Mouse (Mus musculus) NIH3T3 (cell line): ENCODE results near the gene Naif1.

Experiments used
- DNase-seq: peaks from one replicate; pipeline ENCODE4 v3.0.0-alpha.2; 2012; ENCODE audit warnings: low read depth

Naif1 gene

DNA sequence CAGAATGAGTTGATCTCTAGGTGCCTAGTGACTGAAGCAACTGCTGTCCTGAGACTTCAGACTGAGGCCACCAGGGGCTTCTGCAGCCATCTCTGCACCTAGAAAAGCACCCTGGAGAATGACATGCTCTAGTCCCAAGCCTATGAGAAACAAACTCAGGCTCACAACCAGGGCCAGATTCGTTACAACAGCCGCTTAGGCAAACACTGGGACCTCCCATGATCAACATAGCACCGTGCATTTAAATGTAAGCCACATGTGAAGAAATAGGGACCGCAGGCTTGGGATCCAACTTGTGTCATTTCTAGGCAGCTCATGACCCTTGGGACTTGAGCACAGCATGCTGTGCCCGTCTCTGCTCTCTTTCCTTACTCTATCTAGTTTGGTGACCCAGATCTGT is 22.5 kb upstream of the Naif1 start:
- no peak for DNase-seq

DNA sequence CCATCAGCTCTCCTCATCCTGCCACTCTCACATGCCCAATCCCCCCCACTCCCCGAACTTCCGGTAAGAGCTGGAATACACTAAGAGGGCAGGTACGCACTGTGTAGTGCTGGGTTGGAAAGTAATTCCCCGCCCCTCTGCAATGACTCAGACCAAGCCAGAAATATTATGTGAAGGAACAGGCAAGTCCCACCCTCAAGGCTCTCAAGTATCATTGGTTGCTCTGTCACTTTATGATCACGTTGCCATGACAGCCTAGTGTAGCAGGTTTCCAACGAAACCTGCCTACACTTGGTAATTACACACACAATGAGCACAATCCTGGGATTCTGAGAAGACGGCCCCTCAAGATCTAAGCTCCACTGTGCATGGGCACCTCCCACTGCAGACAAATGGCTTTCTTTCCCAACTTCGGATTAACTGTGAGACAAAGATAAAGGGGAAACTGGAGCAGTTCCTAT is 22.0 kb upstream of the Naif1 start:
- peak; percentile 44 for DNase-seq

DNA sequence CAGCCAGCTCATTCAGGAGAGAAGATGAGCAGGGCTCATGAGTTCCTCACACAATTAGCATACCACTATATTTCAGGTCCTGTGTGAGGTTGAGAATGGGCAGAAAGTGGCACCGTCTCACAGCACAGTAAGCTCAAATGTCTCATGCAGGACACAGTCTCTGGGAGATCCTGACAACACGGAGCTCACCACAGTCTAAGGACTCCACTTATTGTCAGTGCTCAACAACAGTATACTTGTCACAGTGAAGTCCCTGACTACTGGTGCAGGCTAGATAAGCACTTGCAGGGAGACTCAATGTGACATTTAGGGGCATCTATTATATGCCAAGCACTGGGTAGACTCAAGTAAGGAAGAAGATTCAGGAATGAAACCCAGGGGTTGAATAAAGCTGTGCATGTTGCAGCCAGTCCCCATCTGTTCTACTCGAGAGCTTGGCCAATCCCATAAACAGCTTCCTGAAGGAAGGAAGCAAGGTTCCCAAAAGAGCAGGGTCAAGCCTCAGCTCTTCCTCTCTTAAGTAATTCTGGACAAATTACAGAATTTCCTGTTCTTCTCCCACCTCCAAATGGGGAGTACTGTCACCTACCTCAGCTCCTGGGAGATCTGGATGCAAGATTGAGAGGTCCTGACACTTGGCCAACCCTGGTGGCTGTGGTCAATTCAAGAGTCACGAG is 20.9 kb upstream of the Naif1 start:
- no peak for DNase-seq

DNA sequence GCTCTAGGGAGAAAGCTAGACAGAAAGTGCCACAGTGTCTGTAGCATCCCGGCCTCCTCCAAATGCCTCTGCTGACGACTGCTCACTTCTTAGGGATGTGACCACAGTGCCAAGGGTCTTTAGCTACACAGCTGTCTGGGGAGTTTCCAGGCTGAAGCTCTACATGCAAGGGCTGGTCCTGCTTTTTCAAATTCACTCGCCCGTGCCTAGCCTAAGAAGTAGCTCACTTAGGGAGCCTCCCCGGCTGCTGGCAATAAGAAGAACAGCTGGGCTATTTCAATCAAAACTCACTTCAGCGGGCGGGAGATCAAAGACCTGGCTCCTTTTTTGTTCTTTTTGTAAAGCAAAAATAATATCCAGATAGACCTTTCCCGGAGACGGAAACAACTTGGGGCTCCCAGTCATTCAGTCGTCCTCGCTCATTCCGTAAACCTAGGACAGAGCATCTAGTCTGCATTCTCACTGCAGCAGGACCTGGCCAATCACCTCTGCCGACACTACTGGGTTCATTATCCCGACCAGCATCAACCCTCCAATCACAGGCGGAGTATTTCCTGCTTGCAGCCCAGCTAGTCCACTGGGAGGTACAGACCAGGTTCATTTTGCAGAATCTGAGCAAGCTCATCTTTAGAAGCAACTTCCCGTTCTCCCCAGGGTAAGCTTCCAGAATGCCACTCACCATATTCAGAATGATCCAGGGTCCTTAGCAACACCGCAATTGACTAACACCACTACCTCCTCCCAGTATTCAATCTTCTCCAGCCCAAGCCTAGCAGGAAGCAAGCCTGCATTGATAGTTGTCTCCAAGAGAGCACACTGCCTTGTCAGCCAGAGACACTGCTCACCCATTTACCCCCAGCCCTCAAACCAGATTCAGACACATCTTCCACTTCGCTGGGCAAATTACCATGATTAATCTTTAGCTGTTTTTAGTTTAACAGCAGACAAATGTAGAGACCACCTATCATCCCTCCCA is 19.3 kb upstream of the Naif1 start:
- no peak for DNase-seq

DNA sequence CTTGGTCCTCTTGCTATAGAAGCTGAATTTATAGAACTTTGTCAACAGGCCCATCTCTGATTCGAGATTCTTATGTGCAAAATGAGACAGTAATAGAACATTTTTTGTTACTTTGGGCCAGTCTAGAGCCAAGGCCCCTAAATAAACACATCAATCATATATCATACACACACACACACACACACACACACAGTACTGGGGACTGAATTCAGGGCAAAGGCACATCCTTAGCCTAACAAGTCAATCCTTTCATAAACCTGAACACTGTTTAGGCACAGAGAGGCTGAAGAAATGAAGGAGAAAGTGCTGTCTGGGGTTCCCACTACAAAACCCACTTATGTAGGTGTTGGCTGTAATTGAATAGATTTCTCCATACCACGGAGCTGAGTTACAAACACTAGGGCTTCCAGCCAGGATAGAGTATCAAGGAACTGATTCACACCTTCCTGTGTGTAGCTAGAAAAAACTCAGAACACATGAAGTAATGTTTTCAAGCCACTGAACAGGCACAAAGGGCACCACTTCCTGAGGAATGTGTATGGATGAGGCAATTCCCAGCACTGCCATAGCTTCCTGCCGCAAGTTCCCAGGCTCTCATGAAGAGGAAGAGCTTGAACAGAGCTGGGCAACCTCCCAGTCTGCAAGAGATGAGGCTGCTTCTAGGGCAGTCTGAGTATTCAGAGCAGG is 13.4 kb upstream of the Naif1 start:
- peak; percentile 72 for DNase-seq

DNA sequence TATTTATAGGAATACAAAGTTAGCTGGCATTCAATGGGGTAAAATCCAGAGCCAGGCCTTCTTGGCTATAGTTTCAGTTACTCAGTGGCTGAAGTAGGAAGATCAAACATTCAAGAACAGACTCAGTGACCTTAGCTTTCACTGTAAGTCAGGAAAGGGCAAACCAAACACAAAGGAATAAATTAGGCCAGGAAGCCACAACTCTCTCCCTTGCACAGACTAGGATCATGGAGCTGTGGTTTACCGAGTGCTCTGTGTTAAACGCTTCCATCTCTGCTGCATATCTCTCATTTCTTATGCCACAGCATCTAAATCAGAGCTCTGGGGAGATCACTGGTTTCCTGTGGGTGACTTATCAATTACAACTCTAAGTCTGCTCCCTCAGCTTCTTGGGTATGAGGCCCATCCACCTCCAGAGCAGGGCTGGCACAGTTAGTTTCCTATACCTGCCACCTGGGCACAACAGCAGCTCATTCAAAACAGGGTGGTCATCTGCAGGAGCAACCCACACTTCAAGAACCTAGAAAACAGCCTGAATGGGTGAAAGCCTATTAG is 12.6 kb upstream of the Naif1 start:
- DNase-seq, result no peak

DNA sequence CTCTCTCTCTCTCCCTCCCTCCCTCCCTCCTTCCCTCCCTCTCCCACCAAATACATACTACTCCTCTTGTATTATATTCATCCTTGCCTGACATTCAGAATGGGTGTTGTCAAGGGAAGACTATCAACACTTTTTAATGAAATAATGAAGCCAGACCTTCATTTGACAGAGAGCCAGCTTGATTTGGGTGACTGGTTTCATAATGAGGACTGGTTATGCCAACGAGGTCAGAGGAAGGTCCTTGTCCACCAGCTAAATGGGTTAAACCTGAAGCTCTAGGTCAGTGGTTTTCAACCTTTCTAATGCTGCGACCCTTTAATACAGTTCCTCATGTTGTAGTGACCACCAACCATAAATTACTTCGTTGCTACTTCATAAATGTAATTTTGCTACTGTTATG is 11.5 kb upstream of the Naif1 start:
- no peak for DNase-seq

DNA sequence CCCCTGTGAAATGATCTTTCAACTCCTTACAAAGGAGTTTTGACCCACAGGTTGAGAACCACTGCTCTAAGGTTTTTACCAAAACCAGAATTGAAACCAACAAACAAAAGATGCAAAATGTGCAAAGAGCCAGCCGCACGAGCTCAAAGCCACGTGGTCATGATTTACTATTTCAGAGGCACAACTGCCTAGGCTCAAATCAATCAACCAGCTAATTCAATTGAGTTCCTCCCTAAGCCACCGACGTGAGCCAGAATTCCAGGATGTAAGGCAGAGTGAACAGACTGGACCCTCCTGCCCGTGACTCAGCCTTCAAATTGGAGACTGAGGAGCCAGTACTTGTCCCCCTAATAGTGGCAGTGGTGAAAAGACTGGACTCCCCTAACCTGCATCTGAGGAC is 11.1 kb upstream of the Naif1 start:
- DNase-seq, result no peak

DNA sequence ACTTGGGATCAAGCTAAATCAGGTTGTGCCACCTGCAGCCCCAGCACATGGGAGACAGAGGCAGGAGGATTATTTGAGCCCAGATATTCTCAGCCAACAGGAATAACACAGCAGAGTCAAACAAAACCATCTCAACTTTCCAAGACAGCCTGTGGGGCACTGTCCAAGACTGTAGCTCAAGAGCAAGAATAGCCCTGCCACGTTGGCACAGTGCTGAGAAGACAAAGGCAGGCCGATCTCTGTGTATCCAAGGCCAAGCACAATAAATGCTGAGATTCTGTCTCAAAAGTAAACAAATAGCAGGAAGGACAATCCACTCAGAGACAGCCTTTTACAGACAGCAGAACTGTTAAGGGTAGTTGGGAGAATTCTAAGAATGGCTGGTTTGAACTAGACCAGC is 10.1 kb upstream of the Naif1 start:
- DNase-seq, result no peak

DNA sequence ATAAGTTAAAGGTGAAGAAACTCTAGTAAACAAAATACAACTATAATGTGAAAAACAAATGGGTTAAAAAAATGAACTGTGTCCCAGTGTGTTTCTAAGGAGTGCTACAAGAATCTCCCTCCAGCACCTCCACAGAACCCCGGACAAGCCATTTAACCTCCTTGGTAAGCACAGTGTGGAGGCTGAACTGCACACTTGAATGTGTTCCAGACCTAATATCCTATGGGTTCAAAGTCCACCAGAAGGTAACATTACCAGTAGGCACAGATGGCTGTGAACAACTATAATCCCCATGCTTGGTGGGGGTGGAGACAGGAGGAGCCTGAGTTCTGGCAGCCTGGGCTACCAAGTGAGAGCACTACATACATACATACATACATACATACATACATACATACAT is 9.6 kb upstream of the Naif1 start:
- no peak for DNase-seq

DNA sequence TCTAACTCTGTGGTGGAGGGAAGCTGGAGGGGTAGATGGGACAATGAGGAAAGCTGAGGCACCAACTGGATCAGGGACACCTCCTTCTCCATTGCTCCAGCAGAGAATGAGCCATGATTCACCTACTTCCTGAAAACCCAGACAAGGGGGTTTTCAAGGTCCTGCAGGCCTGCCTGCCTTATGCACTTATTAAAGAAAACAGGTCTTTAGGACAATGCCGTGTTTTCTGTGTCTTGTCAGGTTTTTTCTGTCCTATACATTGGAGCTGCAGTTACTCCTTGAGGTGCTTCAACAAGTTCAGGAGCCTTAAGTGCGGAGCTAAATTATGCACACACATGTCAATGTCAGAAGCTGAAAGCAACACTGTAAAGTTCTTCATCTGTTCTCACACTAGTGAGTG is 8.7 kb upstream of the Naif1 start:
- no peak for DNase-seq

DNA sequence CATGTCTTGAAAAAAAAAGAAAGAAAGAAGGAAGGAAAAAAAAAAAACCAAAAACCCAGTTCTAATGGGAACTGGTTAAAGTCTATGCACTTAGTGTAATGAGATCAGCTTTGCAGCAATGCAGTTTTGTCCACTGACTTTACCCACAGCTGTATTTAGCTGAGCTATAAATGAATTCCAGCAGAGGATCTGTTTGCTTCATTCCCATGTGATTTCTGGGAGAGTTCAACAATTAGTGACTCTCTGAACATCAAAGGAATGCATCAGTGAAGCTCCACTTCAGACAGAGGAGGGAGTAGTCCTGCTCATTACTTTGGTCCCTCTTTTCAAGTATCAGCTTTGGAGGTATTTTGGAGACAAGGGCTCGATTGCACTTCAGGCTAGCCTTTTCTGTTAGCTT is 4.7 kb upstream of the Naif1 start:
- DNase-seq, result no peak

DNA sequence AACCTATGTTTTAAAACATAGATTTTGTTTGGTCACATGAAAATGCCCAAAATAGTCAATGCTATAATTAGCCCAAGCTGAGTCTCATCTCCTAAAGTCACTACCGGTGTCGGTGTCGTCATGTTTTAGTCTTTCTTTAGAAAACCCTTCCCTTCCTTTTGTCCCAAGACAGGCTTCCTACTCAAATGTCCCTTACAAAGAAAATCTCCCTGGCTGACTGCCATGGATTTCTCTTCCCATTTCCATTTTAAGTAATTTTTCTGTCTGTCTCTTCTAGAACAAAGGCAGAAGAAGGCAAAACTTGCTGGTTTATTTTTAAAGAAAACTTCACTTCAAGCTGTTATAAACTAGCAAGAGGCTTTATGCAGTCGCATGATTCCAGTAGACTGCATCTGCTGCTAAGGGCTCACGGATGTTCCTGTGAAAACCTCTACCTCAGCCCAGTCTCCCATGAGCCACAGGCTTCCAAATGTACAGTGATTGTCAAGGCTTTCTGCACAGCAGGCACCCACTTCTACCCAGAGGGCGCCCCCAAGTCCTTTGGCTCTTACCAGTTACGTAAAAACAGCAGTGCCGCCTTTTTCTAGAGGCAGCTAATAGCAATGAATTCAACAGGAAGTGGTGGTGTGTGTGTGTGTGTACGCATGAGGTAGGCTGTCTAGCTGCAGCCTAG is 2.9 kb upstream of the Naif1 start:
- DNase-seq, result no peak

DNA sequence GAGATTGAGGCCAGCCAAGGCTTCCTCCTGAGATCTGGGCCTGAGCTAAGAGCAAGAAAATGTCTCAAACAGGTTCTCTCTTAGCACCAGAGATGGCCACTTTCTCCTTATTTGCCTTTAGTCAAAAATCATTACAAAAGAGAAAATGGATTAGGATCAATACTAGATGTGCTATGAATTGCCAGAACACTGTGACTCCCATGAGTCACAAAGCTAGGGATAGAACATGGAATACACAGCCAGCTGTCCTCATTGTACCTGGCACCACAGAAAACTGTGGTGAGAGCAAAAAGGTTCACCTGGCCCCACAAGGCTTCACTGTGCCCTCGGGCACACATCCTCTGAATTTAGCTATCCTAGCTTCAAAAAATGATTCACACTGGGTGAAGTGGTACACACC is 1.8 kb upstream of the Naif1 start:
- DNase-seq, result no peak

DNA sequence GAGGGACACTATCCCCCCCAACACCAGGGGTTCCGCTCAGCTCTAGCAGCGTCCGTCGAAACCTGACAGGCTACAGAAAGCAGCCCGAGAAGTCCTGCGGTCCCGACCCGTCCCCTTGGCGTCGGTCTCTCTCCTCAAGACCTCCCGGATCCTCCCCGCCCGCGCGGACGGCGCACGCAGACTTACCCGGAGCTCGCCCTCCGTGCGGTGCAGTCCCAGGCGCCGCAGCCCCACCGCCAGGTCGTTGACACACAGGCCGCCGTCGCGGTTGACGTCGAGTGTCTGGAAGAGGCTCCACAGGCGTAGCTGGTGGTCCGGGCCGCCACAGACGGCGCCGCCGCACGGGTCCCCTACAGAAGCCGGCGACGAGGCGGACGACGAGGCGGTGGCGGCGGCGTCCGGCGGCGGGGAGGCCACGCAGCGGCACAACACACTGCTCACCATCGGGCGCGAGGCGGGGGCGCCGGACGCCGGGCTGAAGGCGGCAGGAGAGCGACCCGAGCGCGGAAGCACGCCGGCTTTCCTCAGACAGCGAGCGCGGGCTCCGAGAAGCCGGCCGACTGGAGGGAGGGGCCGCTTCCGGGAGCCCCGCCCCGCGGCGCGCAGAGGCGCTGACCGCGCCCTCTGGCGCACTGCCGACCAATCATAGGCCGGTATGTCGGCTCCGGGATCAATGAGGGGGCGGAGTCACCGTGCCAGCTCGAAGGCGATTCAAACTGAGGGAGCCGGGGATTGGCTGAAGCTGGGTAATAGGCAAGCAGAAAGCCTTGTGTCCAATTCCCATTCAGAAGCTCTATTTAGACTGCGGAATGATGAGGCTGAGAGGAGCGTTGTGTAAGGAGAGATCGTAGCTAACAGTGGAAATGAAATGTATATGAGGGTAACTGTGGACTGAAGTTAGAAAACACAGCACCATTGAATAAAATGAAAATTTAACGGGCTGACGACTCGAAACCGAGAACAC is 906 bp downstream of the Naif1 start, which contains the start of gene Slc25a25:
TSS of gene Slc25a25 (minus strand) at position 565 of the 964 bp plus-strand sequence.
- peak; percentile 100 for DNase-seq

DNA sequence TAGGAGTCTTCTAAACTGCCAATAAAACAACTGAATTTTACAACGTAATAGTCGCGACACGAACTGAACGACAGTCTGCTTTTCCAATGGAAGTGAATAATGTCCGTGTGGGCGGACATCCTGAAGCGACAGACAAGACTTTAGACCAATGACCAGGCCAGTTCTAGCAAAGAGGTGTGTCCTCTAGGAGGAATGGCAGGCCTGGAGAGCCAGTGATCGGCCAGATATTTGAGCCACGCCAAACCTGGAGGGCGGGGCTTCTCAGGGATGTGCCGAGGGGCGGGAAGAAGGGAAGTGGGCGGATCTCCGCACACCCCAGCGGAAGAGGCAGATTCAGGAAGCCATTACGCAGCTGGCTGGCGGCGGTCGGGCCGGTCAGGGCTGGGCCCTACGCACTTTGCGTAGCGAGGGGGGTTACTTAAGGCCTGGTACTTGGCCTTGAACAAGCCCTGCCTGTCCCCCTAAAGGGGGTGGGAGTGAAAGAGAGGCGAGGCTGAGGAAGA is 1.7 kb downstream of the Naif1 start:
- DNase-seq, result peak; percentile 99

DNA sequence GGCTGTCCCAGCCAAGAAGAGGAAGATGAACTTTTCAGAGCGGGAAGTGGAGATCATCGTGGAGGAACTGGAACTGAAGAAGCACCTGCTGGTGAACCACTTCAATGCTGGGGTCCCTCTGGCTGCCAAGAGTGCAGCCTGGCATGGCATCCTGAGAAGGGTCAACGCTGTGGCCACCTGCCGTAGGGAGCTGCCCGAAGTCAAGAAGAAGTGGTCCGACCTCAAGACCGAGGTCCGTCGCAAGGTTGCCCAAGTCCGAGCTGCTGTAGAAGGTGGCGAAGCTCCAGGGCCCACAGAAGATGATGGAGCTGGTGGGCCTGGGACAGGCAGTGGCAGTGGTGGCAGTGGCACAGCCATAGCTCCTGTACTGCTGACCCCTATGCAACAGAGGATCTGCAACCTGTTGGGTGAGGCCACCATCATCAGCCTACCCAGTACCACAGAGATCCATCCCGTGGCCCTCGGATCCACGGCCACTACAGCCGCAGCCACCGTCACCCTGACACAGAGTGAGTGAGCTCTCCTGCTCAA is 2.2 kb downstream of the Naif1 start:
- DNase-seq, result no peak

DNA sequence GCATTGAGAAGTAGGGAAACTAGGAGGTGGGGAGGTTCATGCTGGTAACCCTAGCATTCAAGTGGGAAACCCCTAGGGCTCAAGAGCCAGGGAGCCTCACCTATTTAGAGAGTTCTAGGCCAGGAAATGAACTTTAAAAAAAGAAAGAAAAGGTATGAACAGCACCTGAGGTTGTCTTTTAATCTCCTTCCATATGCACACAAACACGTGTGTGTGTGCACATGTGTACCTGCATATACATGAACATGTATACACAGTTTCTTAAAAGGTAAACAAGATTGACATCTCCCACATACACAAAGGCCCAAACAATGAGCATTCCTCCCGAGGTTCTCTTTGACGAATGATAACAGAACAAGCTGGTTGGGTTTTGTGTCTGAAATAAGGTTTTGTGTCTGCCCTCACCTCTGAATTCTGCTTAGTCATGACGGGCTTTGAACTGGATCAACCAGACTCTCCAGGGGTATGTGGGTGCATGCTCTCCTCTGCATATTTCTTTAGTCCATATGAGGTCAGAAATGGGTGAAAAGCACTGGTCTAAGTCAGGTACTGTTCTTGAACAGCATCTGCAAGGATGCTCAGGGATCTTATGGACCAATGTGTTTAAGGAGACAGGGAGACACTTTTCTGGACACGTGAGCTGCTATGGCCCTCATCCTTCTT is 3.5 kb downstream of the Naif1 start:
- DNase-seq, result no peak

DNA sequence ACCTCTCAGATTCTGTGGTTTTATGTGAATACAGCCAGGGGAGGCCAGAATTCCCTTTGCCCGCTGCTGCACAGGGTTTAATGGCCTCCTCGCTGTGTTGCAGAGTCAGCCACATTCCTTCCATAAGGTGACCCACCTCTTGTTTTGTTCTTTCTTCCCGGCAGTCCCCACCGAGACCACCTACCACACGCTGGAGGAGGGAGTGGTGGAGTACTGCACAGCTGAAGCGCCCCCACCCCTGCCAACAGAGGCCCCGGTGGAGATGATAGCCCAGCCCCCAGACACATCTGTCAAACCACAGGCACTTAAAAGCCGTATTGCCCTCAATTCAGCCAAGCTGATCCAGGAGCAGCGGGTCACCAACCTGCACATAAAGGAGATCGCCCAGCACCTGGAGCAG is 4.4 kb downstream of the Naif1 start:
- DNase-seq, result no peak

DNA sequence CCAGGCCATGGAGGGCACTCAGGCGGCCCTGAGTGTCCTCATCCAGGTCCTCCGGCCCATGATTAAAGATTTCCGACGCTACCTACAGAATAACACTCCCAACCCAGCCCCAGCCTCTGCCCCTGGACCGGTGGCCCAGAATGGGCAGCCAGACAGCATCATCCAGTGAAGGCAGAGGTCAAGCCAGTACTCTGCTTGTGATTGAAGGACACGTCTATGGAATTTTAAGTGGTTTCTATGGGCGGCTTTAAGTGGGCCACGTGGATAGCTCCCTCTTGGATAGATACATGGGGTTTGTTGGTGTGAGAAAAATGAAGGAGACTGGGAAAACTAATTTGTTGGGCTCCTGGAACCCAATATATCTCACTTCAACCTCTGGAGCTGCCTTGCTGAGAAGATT is 4.8 kb downstream of the Naif1 start:
- DNase-seq, result no peak
